Mouse (Mus musculus) limb, embryonic 14.5 days (tissue): Measurements from ENCODE around the gene Pds5b. TPM values are rescaled to one million over a fixed set of nuclear protein-coding genes. Genes with fewer than 3 reads are reported as not detected.

Experiments
- ATAC-seq: fragments of 200-750 bp; cut with Nextera tagmentation; 2 replicates; pipeline ENCODE4 v1.8.0; 2017; ENCODE audit warnings: low read depth, moderate number of reproducible peaks, moderate TSS enrichment; ENCODE audit not compliant: low FRiP score
- DNase-seq: peaks from one replicate; pipeline ENCODE4 v3.0.0-alpha.2; 2015; ENCODE audit warnings: low spot score
- H3K27ac ChIP-seq: fragments of 300-500 bp; sonication (generic); replicated peaks from 2 replicates; pipeline ENCODE4 v1.5.1; 2014; ENCODE audit warnings: low read depth, mild to moderate bottlenecking, low read length, moderate library complexity, mixed read lengths
- H3K27me3 ChIP-seq: fragments of 300-500 bp; sonication (generic); 2 replicates; pipeline ENCODE4 v1.6.1; 2014; ENCODE audit warnings: low read length, mixed read lengths; ENCODE audit not compliant: control insufficient read depth, insufficient read depth
- H3K36me3 ChIP-seq: fragments of 300-500 bp; sonication (generic); 2 replicates; pipeline ENCODE4 v1.6.1; 2014; ENCODE audit warnings: mild to moderate bottlenecking, low read length, moderate library complexity, mixed read lengths; ENCODE audit not compliant: control insufficient read depth, insufficient read depth
- H3K4me1 ChIP-seq: fragments of 300-500 bp; sonication (generic); 2 replicates; pipeline ENCODE4 v1.6.1; 2014; ENCODE audit warnings: antibody characterized with exemption, low read length, mixed read lengths; ENCODE audit not compliant: control insufficient read depth, insufficient read depth
- H3K4me2 ChIP-seq: fragments of 300-500 bp; sonication (generic); replicated peaks from 2 replicates; pipeline ENCODE4 v1.6.1; 2014; ENCODE audit warnings: low read depth, mild to moderate bottlenecking, low read length, moderate library complexity; ENCODE audit not compliant: severe bottlenecking
- H3K4me3 ChIP-seq: fragments of 300-500 bp; sonication (generic); replicated peaks from 2 replicates; pipeline ENCODE4 v1.5.1; 2014; ENCODE audit warnings: low read length
- H3K9ac ChIP-seq: fragments of 300-500 bp; sonication (generic); 2 replicates; pipeline ENCODE4 v1.6.1; 2014; ENCODE audit warnings: mild to moderate bottlenecking, low read depth, low read length, moderate library complexity; ENCODE audit not compliant: severe bottlenecking
- H3K9me3 ChIP-seq: fragments of 300-500 bp; sonication (generic); 2 replicates; pipeline ENCODE4 v1.6.1; 2016; ENCODE audit warnings: low read length; ENCODE audit not compliant: control insufficient read depth
- POLR2A ChIP-seq: fragments of 200-500 bp; IDR thresholded peaks from 2 replicates; pipeline ENCODE4 v1.8.0; 2012; ENCODE audit warnings: inconsistent platforms, mild to moderate bottlenecking, moderate library complexity, borderline replicate concordance; ENCODE audit not compliant: insufficient read depth, insufficient read length; ENCODE audit errors: extremely low read depth
- WGBS: fragments of 180-500 bp; shearing (Covaris S2); extraction: QIAGEN DNeasy Blood & Tissue Kit; methylation state at CpG from one replicate; pipeline ENCODE4 v1.1.7; 2014; 5-methylcytosine and 5-hydroxymethylcytosine counted together
- polyA plus RNA-seq, 2 experiments: library from polyadenylated mRNA; depleted of rRNA in 1 of 2; stranded (reverse) in 1 of 2; unstranded in 1 of 2; fragments of >200 nt; fragmentation: Nextera tagmentation in 1 of 2; extraction: Ambion mirVana in 1 of 2; gene quantifications; 2 replicates each; pipeline versions ENCODE4 v1.2.1 to v1.2.3; 2012 to 2014

The Pds5b gene
- polyA plus RNA-seq, 2 experiments = 40.0 to 41.6 TPM

GRCm38 (mm10) chr5:150819520-150819919 is 146.0 kb downstream of the Pds5b start:
- ATAC-seq = no peak
- no peak for TF ChIP-seq POLR2A
- 87% methylated on average over 5 of the region's 5 CpGs for whole genome bisulfite sequencing

GRCm38 (mm10) chr5:150821152-150821551 is 147.6 kb downstream of the Pds5b start:
- peak; percentile 43 for ATAC-seq
- WGBS = 70% methylated on average over 4 of the region's 4 CpGs
- no peaks in the 10 kb centered on the region for H3K4me1 ChIP-seq
- H3K36me3 ChIP-seq = no peaks in the 10 kb centered on the region
- H3K4me3 ChIP-seq = no peak overlapping the region
- H3K9ac ChIP-seq = no peak overlapping the region
- H3K9me3 ChIP-seq = no peaks in the 10 kb centered on the region
- H3K27me3 ChIP-seq = no peaks in the 10 kb centered on the region
- no peak for TF ChIP-seq POLR2A
- no peak overlapping the region for H3K27ac ChIP-seq
- H3K4me2 ChIP-seq = no peak overlapping the region
- DNase-seq = peak; percentile 31

More at GRCm38 (mm10) chr5:150819520-150819919, 146.0 kb downstream of the Pds5b start:
- Histone ChIP-seq H3K4me2 (no peak overlapping the region), H3K9me3 (no peaks in the 10 kb centered on the region), H3K27me3 (no peaks in the 10 kb centered on the region), H3K36me3 (no peaks in the 10 kb centered on the region), H3K27ac (no peak overlapping the region), H3K4me1 (no peaks in the 10 kb centered on the region), H3K4me3 (no peak overlapping the region), H3K9ac (no peak overlapping the region)
- DNase-seq = no peak

GRCm38 (mm10) chr5:150822781-150823180 is 149.2 kb downstream of the Pds5b start:
- H3K4me1 ChIP-seq = no peaks in the 10 kb centered on the region
- no peak overlapping the region for H3K9ac ChIP-seq
- H3K36me3 ChIP-seq = no peaks in the 10 kb centered on the region
- no peaks in the 10 kb centered on the region for H3K27me3 ChIP-seq
- H3K4me3 ChIP-seq = no peak overlapping the region
- WGBS = 73% methylated on average over 6 of the region's 6 CpGs
- H3K4me2 ChIP-seq = no peak overlapping the region
- no peak for DNase-seq
- TF ChIP-seq POLR2A = no peak
- no peak for ATAC-seq
- no peaks in the 10 kb centered on the region for H3K9me3 ChIP-seq
- H3K27ac ChIP-seq = no peak overlapping the region

- no peak for TF ChIP-seq POLR2A
- no peaks in the 10 kb centered on the region for H3K27me3 ChIP-seq
- H3K9ac ChIP-seq = no peak overlapping the region
- H3K27ac ChIP-seq = no peak overlapping the region
- H3K4me1 ChIP-seq = no peaks in the 10 kb centered on the region
- no peak overlapping the region for H3K4me2 ChIP-seq
- H3K9me3 ChIP-seq = no peaks in the 10 kb centered on the region
- H3K4me3 ChIP-seq = no peak overlapping the region
- H3K36me3 ChIP-seq = no peaks in the 10 kb centered on the region
- DNase-seq = no peak
- 81% methylated on average over 3 of the region's 3 CpGs for WGBS
- no peak for ATAC-seq
These were observed 149.8 kb downstream of the Pds5b start for GRCm38 (mm10) chr5:150823361-150823760.

- no peak overlapping the region for H3K27ac ChIP-seq
- no peak overlapping the region for H3K9ac ChIP-seq
- no peaks in the 10 kb centered on the region for H3K36me3 ChIP-seq
- H3K4me1 ChIP-seq = no peaks in the 10 kb centered on the region
- DNase-seq (no peak), ATAC-seq (no peak)
- no peak for TF ChIP-seq POLR2A
- no peak overlapping the region for H3K4me2 ChIP-seq
- no peaks in the 10 kb centered on the region for H3K27me3 ChIP-seq
- no peaks in the 10 kb centered on the region for H3K9me3 ChIP-seq
- WGBS = 62% methylated on average over 5 of the region's 5 CpGs
- H3K4me3 ChIP-seq = no peak overlapping the region
These were observed 156.0 kb downstream of the Pds5b start for GRCm38 (mm10) chr5:150829499-150829898.

- Histone ChIP-seq H3K36me3 (no peaks in the 10 kb centered on the region), H3K4me3 (no peak overlapping the region), H3K4me1 (no peaks in the 10 kb centered on the region), H3K9me3 (no peaks in the 10 kb centered on the region), H3K9ac (no peak overlapping the region), H3K27ac (no peak overlapping the region), H3K27me3 (no peaks in the 10 kb centered on the region), H3K4me2 (no peak overlapping the region)
- DNase-seq = no peak
- no peak for TF ChIP-seq POLR2A
- no peak for ATAC-seq
- WGBS = 63% methylated on average over 9 of the region's 9 CpGs
These were observed 157.2 kb downstream of the Pds5b start for GRCm38 (mm10) chr5:150830718-150831117.
